Mouse (Mus musculus): ENCODE measurements around the gene 3110082J24Rik. TPM values are rescaled to one million over a fixed set of nuclear protein-coding genes. Genes with fewer than 3 reads are reported as not detected.

Gene 3110082J24Rik
- polyA plus RNA-seq, 1 experiment from 2014 or later: not detected

- WGBS: 86% methylated on average over 6 of the region's 6 CpGs
- no peak overlapping the region for H3K4me2 ChIP-seq (replicated peaks; ENCODE audit: low read depth, low read length)
- no peak for DNase-seq (ENCODE audit: low spot score)
- no peak overlapping the region for H3K4me3 ChIP-seq (ENCODE audit: low read depth, low read length)
- H3K36me3 ChIP-seq (ENCODE audit: insufficient read depth, low read length): peaks cover 57% of the 10 kb centered on the region
- no peaks in the 10 kb centered on the region for H3K27me3 ChIP-seq (replicated peaks; ENCODE audit: insufficient read depth, low read length)
- no peaks in the 10 kb centered on the region for H3K4me1 ChIP-seq (ENCODE audit: insufficient read depth, low read depth, low read length)
- no peaks in the 10 kb centered on the region for H3K9me3 ChIP-seq (ENCODE audit: low read length)
- no peak overlapping the region for H3K9ac ChIP-seq (replicated peaks; ENCODE audit: low read depth)
- no peak overlapping the region for H3K27ac ChIP-seq (ENCODE audit: low read length)
- ATAC-seq: no peak
- TF ChIP-seq CTCF (IDR thresholded peaks at IDR 0.05): no peak
- no peak for TF ChIP-seq EP300 (IDR thresholded peaks at IDR 0.05)
Observed at GRCm38 (mm10) chr5:30122481-30122880, 16.6 kb upstream of the 3110082J24Rik start.

- H3K36me3 ChIP-seq (ENCODE audit: insufficient read depth, low read length): peaks cover 54% of the 10 kb centered on the region
- no peaks in the 10 kb centered on the region for H3K9me3 ChIP-seq (ENCODE audit: low read length)
- H3K9ac ChIP-seq (replicated peaks; ENCODE audit: low read depth): no peak overlapping the region
- no peak for TF ChIP-seq CTCF (IDR thresholded peaks at IDR 0.05)
- no peak for TF ChIP-seq EP300 (IDR thresholded peaks at IDR 0.05)
- ATAC-seq: no peak
- no peak overlapping the region for H3K4me2 ChIP-seq (replicated peaks; ENCODE audit: low read depth, low read length)
- no peak overlapping the region for H3K27ac ChIP-seq (ENCODE audit: low read length)
- 83% methylated on average over 7 of the region's 7 CpGs for WGBS
- no peaks in the 10 kb centered on the region for H3K4me1 ChIP-seq (ENCODE audit: insufficient read depth, low read depth, low read length)
- no peak overlapping the region for H3K4me3 ChIP-seq (ENCODE audit: low read depth, low read length)
- DNase-seq (ENCODE audit: low spot score): no peak
- H3K27me3 ChIP-seq (replicated peaks; ENCODE audit: insufficient read depth, low read length): no peaks in the 10 kb centered on the region
Observed at GRCm38 (mm10) chr5:30120106-30120505, 14.2 kb upstream of the 3110082J24Rik start.

- Histone ChIP-seq H3K36me3 (ENCODE audit: insufficient read depth, low read length) (peaks cover 47% of the 10 kb centered on the region), H3K9ac (replicated peaks; ENCODE audit: low read depth) (no peak overlapping the region), H3K9me3 (ENCODE audit: low read length) (no peaks in the 10 kb centered on the region), H3K4me2 (replicated peaks; ENCODE audit: low read depth, low read length) (no peak overlapping the region), H3K4me3 (ENCODE audit: low read depth, low read length) (no peak overlapping the region), H3K4me1 (ENCODE audit: insufficient read depth, low read depth, low read length) (no peaks in the 10 kb centered on the region), H3K27me3 (replicated peaks; ENCODE audit: insufficient read depth, low read length) (peaks cover 9% of the 10 kb centered on the region), H3K27ac (ENCODE audit: low read length) (no peak overlapping the region)
- 90% methylated on average over 6 of the region's 6 CpGs for WGBS
- TF ChIP-seq CTCF (IDR thresholded peaks at IDR 0.05): no peak
- TF ChIP-seq EP300 (IDR thresholded peaks at IDR 0.05): no peak
- ATAC-seq (no peak), DNase-seq (ENCODE audit: low spot score) (no peak)
Observed at GRCm38 (mm10) chr5:30119163-30119562, 13.3 kb upstream of the 3110082J24Rik start.

GRCm38 (mm10) chr5:30118018-30118417 lies 12.1 kb upstream of the 3110082J24Rik start:
- Histone ChIP-seq H3K9ac (replicated peaks; ENCODE audit: low read depth) (no peak overlapping the region), H3K27ac (ENCODE audit: low read length) (no peak overlapping the region), H3K4me1 (ENCODE audit: insufficient read depth, low read depth, low read length) (no peaks in the 10 kb centered on the region), H3K4me3 (ENCODE audit: low read depth, low read length) (no peak overlapping the region), H3K9me3 (ENCODE audit: low read length) (no peaks in the 10 kb centered on the region), H3K4me2 (replicated peaks; ENCODE audit: low read depth, low read length) (no peak overlapping the region), H3K27me3 (replicated peaks; ENCODE audit: insufficient read depth, low read length) (peaks cover 20% of the 10 kb centered on the region), H3K36me3 (ENCODE audit: insufficient read depth, low read length) (peaks cover 36% of the 10 kb centered on the region)
- 86% methylated on average over 1 of the region's 1 CpGs for WGBS
- DNase-seq (ENCODE audit: low spot score) (no peak), ATAC-seq (no peak)
- TF ChIP-seq EP300 (IDR thresholded peaks at IDR 0.05): no peak
- no peak for TF ChIP-seq CTCF (IDR thresholded peaks at IDR 0.05)

GRCm38 (mm10) chr5:30115718-30116117 lies 9.8 kb upstream of the 3110082J24Rik start:
- peaks cover 25% of the 10 kb centered on the region for H3K27me3 ChIP-seq (replicated peaks; ENCODE audit: insufficient read depth, low read length)
- no peaks in the 10 kb centered on the region for H3K9me3 ChIP-seq (ENCODE audit: low read length)
- WGBS: 30% methylated on average over 10 of the region's 10 CpGs
- H3K4me1 ChIP-seq (ENCODE audit: insufficient read depth, low read depth, low read length): peaks cover 3% of the 10 kb centered on the region; the same call in 1 of the 2 replicates
- ATAC-seq (no peak), DNase-seq (ENCODE audit: low spot score) (no peak)
- peaks cover 14% of the 10 kb centered on the region; the same call in 1 of the 2 replicates for H3K36me3 ChIP-seq (ENCODE audit: insufficient read depth, low read length)
- no peak overlapping the region for H3K27ac ChIP-seq (ENCODE audit: low read length)
- no peak overlapping the region for H3K9ac ChIP-seq (replicated peaks; ENCODE audit: low read depth)
- H3K4me2 ChIP-seq (replicated peaks; ENCODE audit: low read depth, low read length): no peak overlapping the region
- H3K4me3 ChIP-seq (ENCODE audit: low read depth, low read length): no peak overlapping the region
- TF ChIP-seq CTCF (IDR thresholded peaks at IDR 0.05): peak; percentile 43
- TF ChIP-seq EP300 (IDR thresholded peaks at IDR 0.05): no peak

- peaks cover 25% of the 10 kb centered on the region for H3K27me3 ChIP-seq (replicated peaks; ENCODE audit: insufficient read depth, low read length)
- DNase-seq (ENCODE audit: low spot score) (no peak), ATAC-seq (no peak)
- no peak overlapping the region for H3K9ac ChIP-seq (replicated peaks; ENCODE audit: low read depth)
- 0 out of 2 replicates have a peak, but pooled peaks cover 5% of the 10 kb centered on the region for H3K36me3 ChIP-seq (ENCODE audit: insufficient read depth, low read length)
- 1% methylated on average over 28 of the region's 28 CpGs for WGBS
- H3K27ac ChIP-seq (ENCODE audit: low read length): no peak overlapping the region
- peaks cover 3% of the 10 kb centered on the region; the same call in 1 of the 2 replicates for H3K4me1 ChIP-seq (ENCODE audit: insufficient read depth, low read depth, low read length)
- peak overlapping the region; percentile 45 for H3K4me3 ChIP-seq (ENCODE audit: low read depth, low read length)
- H3K9me3 ChIP-seq (ENCODE audit: low read length): no peaks in the 10 kb centered on the region
- H3K4me2 ChIP-seq (replicated peaks; ENCODE audit: low read depth, low read length): peak overlapping the region; percentile 86
- TF ChIP-seq CTCF (IDR thresholded peaks at IDR 0.05) (no peak), EP300 (IDR thresholded peaks at IDR 0.05) (no peak)
Observed at GRCm38 (mm10) chr5:30114761-30115140, 8.9 kb upstream of the 3110082J24Rik start.

Data from lung, postnatal 0 days (tissue).